Mouse (Mus musculus): Measurements from ENCODE around the gene Atf7ip.

The Atf7ip gene

DNA sequence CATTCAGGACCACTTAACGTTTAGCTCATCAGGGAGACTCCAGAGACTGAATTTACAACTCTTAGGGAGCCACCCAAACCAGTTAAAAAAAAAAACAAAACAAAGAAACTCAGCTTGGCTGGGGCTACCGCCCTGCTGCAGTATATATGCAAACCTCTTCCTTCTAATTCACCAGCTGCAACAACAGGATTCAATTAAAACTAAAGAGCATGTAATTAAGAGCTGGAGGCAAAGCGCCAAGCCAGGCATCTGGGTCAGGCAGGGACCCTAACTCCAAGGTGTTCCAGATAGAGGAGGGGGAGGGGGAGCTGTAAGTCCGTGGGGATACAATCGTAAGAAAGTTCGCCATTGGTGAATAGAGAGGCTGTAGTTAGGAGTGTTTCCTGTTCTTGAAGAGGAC lies 140.2 kb downstream of the Atf7ip start:
- DNase-seq (ENCODE audit: low spot score in 2 of 2) = no peak

DNA sequence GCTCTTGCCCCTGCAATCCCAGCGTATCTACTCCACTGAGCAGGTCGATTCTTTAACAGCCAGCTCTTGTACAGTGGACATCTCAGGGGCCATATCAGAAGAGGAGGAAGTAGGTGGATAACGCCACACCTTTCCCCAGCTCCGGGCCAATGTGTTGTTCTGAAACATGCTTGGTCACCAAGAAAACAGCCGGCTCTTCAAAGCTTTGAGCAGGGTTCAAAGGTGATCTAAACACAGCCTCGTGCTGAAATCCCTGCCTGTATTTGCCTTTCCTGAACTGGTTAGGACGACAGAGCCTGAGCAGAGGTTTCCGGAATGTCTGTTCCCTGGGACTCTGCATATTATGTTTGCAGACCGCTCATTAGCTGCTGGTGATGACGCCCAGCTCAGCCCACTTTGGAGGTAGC lies 141.5 kb downstream of the Atf7ip start:
- DNase-seq (ENCODE audit: low spot score in 2 of 2) = no peak

DNA sequence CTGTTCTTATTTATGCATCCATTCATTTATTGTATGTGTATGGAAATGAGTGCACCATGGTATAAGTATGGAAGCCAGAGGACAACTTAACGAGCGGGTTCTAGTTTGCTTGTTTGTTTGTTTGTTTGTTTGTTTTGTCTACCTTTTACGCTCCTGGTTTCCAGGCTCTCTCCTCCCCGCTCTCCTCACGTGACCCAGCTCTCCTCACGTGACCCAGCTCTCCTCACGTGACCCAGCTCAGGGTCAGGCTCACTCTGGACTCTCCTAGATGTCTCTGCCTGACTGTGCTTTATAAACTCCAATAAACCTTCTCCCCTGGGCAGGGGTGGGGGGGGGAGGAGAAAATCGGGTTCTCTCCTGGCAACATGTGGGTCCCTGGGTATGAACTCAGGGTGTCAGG lies 144.7 kb downstream of the Atf7ip start:
- no peak for DNase-seq (ENCODE audit: low spot score in 2 of 2)

DNA sequence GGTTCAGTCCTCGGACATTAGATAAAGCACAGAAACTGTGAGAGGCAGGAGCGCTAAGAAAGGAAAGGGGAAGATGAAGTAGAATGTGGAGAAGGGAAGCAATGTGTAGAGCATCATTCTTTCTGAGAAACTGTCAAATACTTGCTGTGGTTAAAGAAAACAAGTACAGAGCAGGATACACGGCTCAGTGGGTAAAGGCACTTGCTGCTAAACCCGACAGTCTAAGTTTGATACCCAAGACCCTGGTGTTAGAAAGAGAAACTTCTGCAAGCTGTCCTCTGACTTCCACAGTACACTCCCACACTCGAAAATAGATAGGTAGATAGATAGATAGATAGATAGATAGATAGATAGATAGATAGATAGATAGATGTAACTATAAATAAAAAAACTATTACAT lies 147.4 kb downstream of the Atf7ip start:
- no peak for DNase-seq (ENCODE audit: low spot score in 2 of 2)

DNA sequence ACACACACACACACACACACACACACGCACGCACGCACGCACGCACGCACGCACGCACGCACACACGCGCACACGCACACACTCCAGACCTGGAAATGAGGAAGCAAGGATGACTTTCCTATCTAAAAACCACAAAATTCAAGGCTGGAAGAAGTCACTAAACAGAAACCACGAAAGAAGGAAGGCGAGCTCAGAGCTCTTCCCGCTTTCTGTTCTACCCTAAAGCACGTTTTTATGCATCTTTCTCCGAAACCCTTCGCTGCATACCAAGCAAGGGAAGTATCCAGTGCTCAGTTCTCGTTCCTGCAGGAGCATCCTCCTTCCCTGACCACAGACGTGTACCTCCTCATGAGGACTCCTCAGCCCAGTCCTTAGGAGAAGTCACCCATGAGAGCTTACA lies 148.5 kb downstream of the Atf7ip start:
- no peak for DNase-seq (ENCODE audit: low spot score in 2 of 2)

DNA sequence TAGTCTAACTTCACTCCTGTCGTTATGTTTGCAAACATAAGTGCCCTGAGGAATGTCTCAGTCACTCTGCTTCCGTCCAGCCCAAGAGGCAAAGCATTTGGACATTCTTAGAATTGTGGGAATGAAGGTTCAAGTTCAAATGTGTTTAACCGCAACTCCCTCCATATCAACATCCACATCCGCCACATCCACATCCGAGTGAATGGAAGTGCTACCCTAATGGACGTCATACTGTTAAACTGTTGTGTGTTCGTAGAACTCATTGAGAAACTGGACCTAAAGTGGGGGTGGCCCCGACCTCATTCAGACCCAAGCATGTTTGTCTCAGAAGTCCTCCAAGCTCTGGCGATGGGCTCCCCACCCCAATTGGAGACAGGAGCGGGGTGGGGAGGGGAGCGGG lies 149.8 kb downstream of the Atf7ip start:
- no peak for DNase-seq (ENCODE audit: low spot score in 2 of 2)

DNA sequence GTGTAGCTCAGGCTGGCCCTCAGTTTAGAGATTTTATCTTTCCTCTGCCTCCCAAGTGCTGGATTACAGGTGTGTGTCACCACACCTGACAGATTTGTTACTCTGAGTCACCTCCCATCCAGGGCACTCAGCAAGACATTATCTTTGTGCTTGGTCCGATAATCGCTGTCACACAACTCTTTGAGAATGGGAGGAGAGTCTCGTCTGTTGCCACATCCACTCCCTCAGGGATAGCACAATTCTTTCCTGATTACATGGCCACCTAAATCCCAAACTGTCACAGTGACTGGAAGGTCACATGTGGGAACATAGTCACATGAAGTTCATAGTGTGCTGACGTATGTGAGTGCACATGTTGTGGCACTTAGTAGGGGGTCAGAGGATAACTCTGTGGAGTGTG lies 152.3 kb downstream of the Atf7ip start:
- DNase-seq (ENCODE audit: low spot score in 2 of 2) = no peak

DNA sequence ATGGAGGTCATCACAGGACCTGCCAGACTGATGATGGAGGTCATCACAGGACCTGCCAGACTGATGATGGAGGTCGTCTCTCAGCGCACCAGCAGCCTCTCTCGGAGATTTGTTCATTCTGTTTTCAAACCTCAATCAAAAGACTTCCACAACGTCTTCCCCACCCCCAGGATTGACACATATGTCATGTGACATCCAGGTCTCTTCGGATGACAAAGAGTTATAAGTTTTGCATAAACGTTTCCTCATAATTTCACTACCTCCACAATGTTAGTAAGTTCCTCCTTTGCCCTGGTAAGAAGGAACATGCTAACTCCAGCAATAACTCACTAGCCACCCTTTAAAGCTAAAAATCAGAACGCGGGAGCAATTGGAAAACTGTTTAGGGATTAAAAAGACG lies 153.3 kb downstream of the Atf7ip start:
- DNase-seq (ENCODE audit: low spot score in 2 of 2) = no peak
